Mouse (Mus musculus): ENCODE results near the gene Dnaic2.

DNA sequence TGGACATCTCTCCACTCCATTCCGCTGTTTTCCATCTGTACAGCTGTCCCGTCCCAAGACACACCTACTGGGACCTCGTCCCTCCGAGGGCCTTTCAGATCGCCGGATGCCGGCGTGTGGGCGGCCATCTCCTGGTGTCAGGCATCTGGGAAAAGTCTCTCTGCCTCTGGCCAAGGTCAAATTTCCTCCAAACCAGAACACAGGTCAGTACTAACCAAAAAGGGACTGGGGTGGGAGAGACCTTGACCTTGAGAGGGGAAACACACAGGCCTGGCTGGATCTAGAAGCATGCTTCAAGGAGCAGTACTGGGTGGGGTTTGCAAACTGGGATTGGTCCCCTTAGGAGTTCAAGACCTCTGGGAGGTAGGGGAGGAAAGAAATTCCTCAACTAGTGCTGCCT lies 62.5 kb downstream of the Dnaic2 start:
- TF ChIP-seq MYOG (IDR thresholded peaks at IDR 0.05; ENCODE audit: control insufficient read depth in 1 of 3, insufficient read depth in 1 of 3, insufficient read length in 2 of 3, low read depth in 2 of 3) (no peak), POLR2A (IDR thresholded peaks at IDR 0.05; ENCODE audit: insufficient read length, low read depth) (no peak), MAX (IDR thresholded peaks at IDR 0.05; ENCODE audit: low read depth) (no peak), USF1 (IDR thresholded peaks at IDR 0.05; ENCODE audit: low read depth) (no peak), REST (IDR thresholded peaks at IDR 0.05; ENCODE audit: insufficient read depth, insufficient read length) (no peak), E2F4 (IDR thresholded peaks at IDR 0.05; ENCODE audit: insufficient read depth) (no peak), MYOD1 (IDR thresholded peaks at IDR 0.05; ENCODE audit: control insufficient read depth in 1 of 3, insufficient read length in 2 of 3, low read depth in 2 of 3) (no peak), CEBPB (IDR thresholded peaks at IDR 0.05; ENCODE audit: insufficient read depth, poor library complexity, severe bottlenecking) (no peak), TCF3 (IDR thresholded peaks at IDR 0.05; ENCODE audit: insufficient read length, low read depth) (no peak), POLR2AphosphoS2 (IDR thresholded peaks at IDR 0.05; ENCODE audit: insufficient read length, low read depth) (no peak), TCF12 (IDR thresholded peaks at IDR 0.05; ENCODE audit: insufficient read depth, poor library complexity, severe bottlenecking) (no peak)

Measured in myocyte (in vitro differentiated cells).